Mouse (Mus musculus): ENCODE results near the gene 4921536K21Rik. TPM values are rescaled to one million over a fixed set of nuclear protein-coding genes. Genes with fewer than 3 reads are reported as not detected.

4921536K21Rik gene
- polyA plus RNA-seq, 1 experiment from 2014 or later = 0.53 TPM

- Histone ChIP-seq H3K4me2 (no peak overlapping the region), H3K9ac (no peak overlapping the region), H3K9me3 (no peaks in the 10 kb centered on the region), H3K4me1 (replicated peaks) (no peaks in the 10 kb centered on the region), H3K27ac (replicated peaks) (no peak overlapping the region), H3K36me3 (no peaks in the 10 kb centered on the region), H3K27me3 (no peaks in the 10 kb centered on the region), H3K4me3 (no peak overlapping the region)
- ATAC-seq (ENCODE audit: low FRiP score, low read depth) = no peak
- 77% methylated on average over 6 of the region's 6 CpGs for WGBS
These were observed 18.5 kb downstream of the 4921536K21Rik start for GRCm38 (mm10) chr11:3876419-3876818.

- peaks cover 10% of the 10 kb centered on the region; the same call in 1 of the 2 replicates for H3K27me3 ChIP-seq
- WGBS = 24% methylated on average over 6 of the region's 6 CpGs
- H3K9me3 ChIP-seq = no peaks in the 10 kb centered on the region
- H3K4me1 ChIP-seq (replicated peaks) = peaks cover 23% of the 10 kb centered on the region
- 0 out of 2 replicates have a peak overlapping the region, but pooled peaks have one; percentile 52 for H3K9ac ChIP-seq
- no peak for ATAC-seq (ENCODE audit: low FRiP score, low read depth)
- no peaks in the 10 kb centered on the region for H3K36me3 ChIP-seq
- peak overlapping the region; percentile 70 for H3K4me2 ChIP-seq
- H3K27ac ChIP-seq (replicated peaks) = peak overlapping the region; percentile 54; the same call in 1 of the 2 replicates
- peak overlapping the region; percentile 52 for H3K4me3 ChIP-seq
These were observed 30.6 kb downstream of the 4921536K21Rik start for GRCm38 (mm10) chr11:3864343-3864742.

- Histone ChIP-seq H3K4me3 (peak within 1 kb of the TSS; percentile 52), H3K9me3 (no peaks in the 10 kb centered on the region), H3K27ac (replicated peaks) (peak within 1 kb of the TSS; percentile 54), H3K4me1 (replicated peaks) (peaks cover 23% of the 10 kb centered on the region), H3K27me3 (peaks cover 10% of the 10 kb centered on the region; the same call in 1 of the 2 replicates), H3K36me3 (no peaks in the 10 kb centered on the region), H3K9ac (peak within 1 kb of the TSS; percentile 52), H3K4me2 (peak within 1 kb of the TSS; percentile 70)
- WGBS = 5% methylated on average over 43 of the region's 58 CpGs
- ATAC-seq (ENCODE audit: low FRiP score, low read depth) = peak; percentile 92
These were observed 31.3 kb downstream of the 4921536K21Rik start, which contains the start of gene Osbp2 for GRCm38 (mm10) chr11:3863454-3864112. TSS of gene Osbp2 (minus strand) at chr11:3863903.

- ATAC-seq (ENCODE audit: low FRiP score, low read depth) = no peak
- no peak overlapping the region for H3K27ac ChIP-seq (replicated peaks)
- H3K27me3 ChIP-seq = peaks cover 10% of the 10 kb centered on the region; the same call in 1 of the 2 replicates
- H3K4me2 ChIP-seq = peak overlapping the region; percentile 70
- H3K36me3 ChIP-seq = no peaks in the 10 kb centered on the region
- H3K4me3 ChIP-seq = peak overlapping the region; percentile 52
- H3K4me1 ChIP-seq (replicated peaks) = peaks cover 23% of the 10 kb centered on the region
- 75% methylated on average over 19 of the region's 19 CpGs for whole genome bisulfite sequencing
- peak overlapping the region; percentile 52; the same call in 1 of the 2 replicates for H3K9ac ChIP-seq
- no peaks in the 10 kb centered on the region for H3K9me3 ChIP-seq
These were observed 32.0 kb downstream of the 4921536K21Rik start for GRCm38 (mm10) chr11:3862661-3863453.

- Histone ChIP-seq H3K27ac (replicated peaks) (no peak overlapping the region), H3K4me2 (no peak overlapping the region), H3K9me3 (no peaks in the 10 kb centered on the region), H3K36me3 (no peaks in the 10 kb centered on the region), H3K27me3 (peaks cover 7% of the 10 kb centered on the region; the same call in 1 of the 2 replicates), H3K4me1 (replicated peaks) (peaks cover 23% of the 10 kb centered on the region), H3K9ac (no peak overlapping the region), H3K4me3 (no peak overlapping the region)
- ATAC-seq (ENCODE audit: low FRiP score, low read depth) = no peak
- 87% methylated on average over 4 of the region's 4 CpGs for whole genome bisulfite sequencing
These were observed 34.5 kb downstream of the 4921536K21Rik start for GRCm38 (mm10) chr11:3860361-3860760.

GRCm38 (mm10) chr11:3859778-3860177, 35.1 kb downstream of the 4921536K21Rik start:
- no peaks in the 10 kb centered on the region for H3K36me3 ChIP-seq
- no peak for ATAC-seq (ENCODE audit: low FRiP score, low read depth)
- no peak overlapping the region for H3K4me2 ChIP-seq
- H3K9ac ChIP-seq = no peak overlapping the region
- no peak overlapping the region for H3K4me3 ChIP-seq
- H3K27ac ChIP-seq (replicated peaks) = no peak overlapping the region
- H3K4me1 ChIP-seq (replicated peaks) = peaks cover 23% of the 10 kb centered on the region
- 94% methylated on average over 4 of the region's 4 CpGs for WGBS
- H3K27me3 ChIP-seq = peaks cover 5% of the 10 kb centered on the region; the same call in 1 of the 2 replicates
- no peaks in the 10 kb centered on the region for H3K9me3 ChIP-seq

GRCm38 (mm10) chr11:3857902-3858301, 37.0 kb downstream of the 4921536K21Rik start:
- H3K9ac ChIP-seq = no peak overlapping the region
- H3K4me2 ChIP-seq = no peak overlapping the region
- H3K4me3 ChIP-seq = no peak overlapping the region
- WGBS = 77% methylated on average over 5 of the region's 5 CpGs
- H3K36me3 ChIP-seq = no peaks in the 10 kb centered on the region
- H3K27ac ChIP-seq (replicated peaks) = no peak overlapping the region
- ATAC-seq (ENCODE audit: low FRiP score, low read depth) = no peak
- H3K9me3 ChIP-seq = no peaks in the 10 kb centered on the region
- H3K4me1 ChIP-seq (replicated peaks) = peaks cover 12% of the 10 kb centered on the region
- H3K27me3 ChIP-seq = peaks cover 5% of the 10 kb centered on the region; the same call in 1 of the 2 replicates

- Histone ChIP-seq H3K9me3 (no peaks in the 10 kb centered on the region), H3K4me1 (replicated peaks) (peaks cover 6% of the 10 kb centered on the region; the same call in 1 of the 2 replicates), H3K4me2 (no peak overlapping the region), H3K4me3 (no peak overlapping the region), H3K36me3 (no peaks in the 10 kb centered on the region), H3K27me3 (no peaks in the 10 kb centered on the region), H3K27ac (replicated peaks) (no peak overlapping the region), H3K9ac (no peak overlapping the region)
- WGBS = 89% methylated on average over 5 of the region's 5 CpGs
- ATAC-seq (ENCODE audit: low FRiP score, low read depth) = no peak
These were observed 39.1 kb downstream of the 4921536K21Rik start for GRCm38 (mm10) chr11:3855846-3856245.

GRCm38 (mm10) chr11:3854156-3854555, 40.7 kb downstream of the 4921536K21Rik start:
- no peak overlapping the region for H3K9ac ChIP-seq
- peak overlapping the region; percentile 69 for H3K27ac ChIP-seq (replicated peaks)
- no peaks in the 10 kb centered on the region for H3K9me3 ChIP-seq
- no peak overlapping the region for H3K4me2 ChIP-seq
- WGBS = 92% methylated on average over 3 of the region's 3 CpGs
- peaks cover 6% of the 10 kb centered on the region; the same call in 1 of the 2 replicates for H3K4me1 ChIP-seq (replicated peaks)
- H3K27me3 ChIP-seq = no peaks in the 10 kb centered on the region
- 0 out of 2 replicates have a peak, but pooled peaks have one; percentile 11 for ATAC-seq (ENCODE audit: low FRiP score, low read depth)
- H3K36me3 ChIP-seq = no peaks in the 10 kb centered on the region
- no peak overlapping the region for H3K4me3 ChIP-seq

GRCm38 (mm10) chr11:3853481-3854034, 41.3 kb downstream of the 4921536K21Rik start:
- no peaks in the 10 kb centered on the region for H3K9me3 ChIP-seq
- 35% methylated on average over 5 of the region's 5 CpGs for WGBS
- no peak overlapping the region for H3K4me2 ChIP-seq
- H3K4me1 ChIP-seq (replicated peaks) = peaks cover 6% of the 10 kb centered on the region; the same call in 1 of the 2 replicates
- H3K36me3 ChIP-seq = no peaks in the 10 kb centered on the region
- peak; percentile 90 for ATAC-seq (ENCODE audit: low FRiP score, low read depth)
- peak overlapping the region; percentile 69 for H3K27ac ChIP-seq (replicated peaks)
- no peak overlapping the region for H3K9ac ChIP-seq
- H3K27me3 ChIP-seq = no peaks in the 10 kb centered on the region
- no peak overlapping the region for H3K4me3 ChIP-seq

GRCm38 (mm10) chr11:3853031-3853430, 41.9 kb downstream of the 4921536K21Rik start:
- Histone ChIP-seq H3K36me3 (no peaks in the 10 kb centered on the region), H3K9ac (no peak overlapping the region), H3K9me3 (no peaks in the 10 kb centered on the region), H3K27ac (replicated peaks) (peak overlapping the region; percentile 69), H3K4me1 (replicated peaks) (peaks cover 6% of the 10 kb centered on the region; the same call in 1 of the 2 replicates), H3K4me2 (no peak overlapping the region), H3K4me3 (no peak overlapping the region), H3K27me3 (no peaks in the 10 kb centered on the region)
- WGBS = 91% methylated on average over 10 of the region's 10 CpGs
- ATAC-seq (ENCODE audit: low FRiP score, low read depth) = no peak

All from hindbrain, embryonic 15.5 days (tissue).